Mouse (Mus musculus) embryo, embryonic 10.5 days (tissue): Measurements from ENCODE around the gene Becn1.
A peak's percentile ranks its signal among the peaks of the same experiment; 100 is the strongest.

Experiments
- DNase-seq: peaks from one replicate; pipeline ENCODE4 v3.0.0-alpha.2; 2015; ENCODE audit warnings: low spot score

Gene Becn1

GRCm38 (mm10) chr11:101315665-101316500, 13.8 kb upstream of the Becn1 start, which contains the start of gene Psme3:
Gene Psme3, plus strand, starts transcription at chr11:101316213.
- DNase-seq: peak; percentile 95

- no peak for DNase-seq
Observed at GRCm38 (mm10) chr11:101315082-101315650, 13.1 kb upstream of the Becn1 start.

- no peak for DNase-seq
Observed at GRCm38 (mm10) chr11:101314567-101314966, 12.5 kb upstream of the Becn1 start.

GRCm38 (mm10) chr11:101312150-101312549, 10.1 kb upstream of the Becn1 start:
- DNase-seq: no peak

- no peak for DNase-seq
Observed at GRCm38 (mm10) chr11:101311083-101311482, 9.0 kb upstream of the Becn1 start.

GRCm38 (mm10) chr11:101307744-101308143, 5.7 kb upstream of the Becn1 start:
- DNase-seq: no peak

GRCm38 (mm10) chr11:101301299-101302003, 635 bp downstream of the Becn1 start:
- DNase-seq: no peak

GRCm38 (mm10) chr11:101300881-101301280, 1.2 kb downstream of the Becn1 start:
- DNase-seq: no peak

GRCm38 (mm10) chr11:101295191-101295590, 6.9 kb downstream of the Becn1 start:
- DNase-seq: no peak

- DNase-seq: no peak
Observed at GRCm38 (mm10) chr11:101291231-101291630, 10.9 kb downstream of the Becn1 start.

- no peak for DNase-seq
Observed at GRCm38 (mm10) chr11:101287306-101287705, 14.8 kb downstream of the Becn1 start.

- DNase-seq: no peak
Observed at GRCm38 (mm10) chr11:101283805-101284204, 18.3 kb downstream of the Becn1 start.

- no peak for DNase-seq
Observed at GRCm38 (mm10) chr11:101282896-101283295, 19.2 kb downstream of the Becn1 start.

- DNase-seq: no peak
Observed at GRCm38 (mm10) chr11:101280837-101281236, 21.2 kb downstream of the Becn1 start.

- no peak for DNase-seq
Observed at GRCm38 (mm10) chr11:101279193-101279569, 22.9 kb downstream of the Becn1 start.

GRCm38 (mm10) chr11:101278223-101279192, 23.6 kb downstream of the Becn1 start, which contains the start of the genes Cntd1 and Coa3:
Gene Cntd1, plus strand, starts transcription at chr11:101279012.
Gene Coa3, minus strand, starts transcription at chr11:101279114.
- peak; percentile 97 for DNase-seq

GRCm38 (mm10) chr11:101277381-101278222, 24.5 kb downstream of the Becn1 start:
- DNase-seq: no peak

- DNase-seq: no peak
Observed at GRCm38 (mm10) chr11:101276319-101277070, 25.6 kb downstream of the Becn1 start.

GRCm38 (mm10) chr11:101275309-101275708, 26.8 kb downstream of the Becn1 start:
- no peak for DNase-seq

GRCm38 (mm10) chr11:101272446-101272845, 29.6 kb downstream of the Becn1 start:
- no peak for DNase-seq
